Mouse (Mus musculus): ENCODE measurements around the gene Ppl. TPM values are rescaled to one million over a fixed set of nuclear protein-coding genes. Genes with fewer than 3 reads are reported as not detected.

The Ppl gene
- polyA plus RNA-seq, 1 experiment from 2014 or later = 0.13 TPM

DNA sequence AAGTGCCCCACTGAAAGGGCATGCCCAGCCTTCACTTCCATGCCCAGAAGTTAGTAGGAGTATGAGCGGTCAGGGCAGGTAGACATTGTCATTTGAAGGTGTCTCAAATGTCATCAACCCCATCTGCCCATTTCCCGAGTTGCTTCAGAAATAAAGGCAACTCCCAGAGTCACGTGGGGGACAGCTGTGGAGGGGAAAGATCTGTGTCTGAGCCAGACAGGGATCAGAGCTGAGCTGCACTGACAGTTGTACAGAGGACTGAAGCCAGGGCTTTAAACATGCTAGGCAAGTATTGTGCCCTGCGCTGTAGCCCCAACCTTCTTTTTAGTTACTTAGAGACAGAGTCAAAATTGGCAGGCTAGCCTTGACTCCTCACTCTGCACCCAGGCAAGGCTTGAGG lies 12.4 kb downstream of the Ppl start:
- 84% methylated on average over 4 of the region's 4 CpGs for WGBS

DNA sequence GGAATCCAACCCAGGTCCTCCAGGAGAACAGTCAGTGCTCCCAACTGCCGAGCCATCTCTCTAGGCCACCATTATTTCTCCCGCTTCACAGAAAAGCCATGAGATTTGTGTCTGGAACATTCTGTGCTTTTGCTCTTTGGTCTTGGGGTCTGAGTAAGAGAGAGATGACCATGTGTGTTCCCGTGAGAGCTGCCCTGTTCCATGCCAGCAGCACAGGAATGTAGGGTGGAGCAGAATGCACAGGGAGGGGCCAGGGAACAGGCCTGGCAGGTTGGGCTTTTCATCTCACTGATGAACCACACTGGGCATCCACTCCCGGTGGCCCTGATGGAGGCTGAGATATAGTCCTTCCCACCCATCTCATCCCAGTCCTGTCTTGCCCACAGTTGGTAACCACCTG lies 12.8 kb downstream of the Ppl start:
- no peak overlapping the region for H3K27ac ChIP-seq
- no peaks in the 10 kb centered on the region for H3K36me3 ChIP-seq (ENCODE audit: poor library complexity, severe bottlenecking)
- no peaks in the 10 kb centered on the region for H3K4me1 ChIP-seq
- 0 out of 2 replicates have a peak, but pooled peaks cover 10% of the 10 kb centered on the region for H3K27me3 ChIP-seq
- H3K9me3 ChIP-seq (replicated peaks) = 0 out of 2 replicates have a peak, but pooled peaks cover under 1% of the 10 kb centered on the region
- no peak overlapping the region for H3K4me2 ChIP-seq
- H3K9ac ChIP-seq = no peak overlapping the region
- no peak overlapping the region for H3K4me3 ChIP-seq
- WGBS = 87% methylated on average over 4 of the region's 4 CpGs
- no peak for ATAC-seq

More for the DNA sequence above, 12.4 kb downstream of the Ppl start:
- no peaks in the 10 kb centered on the region for H3K4me1 ChIP-seq
- H3K27me3 ChIP-seq = 0 out of 2 replicates have a peak, but pooled peaks cover 10% of the 10 kb centered on the region
- no peak overlapping the region for H3K9ac ChIP-seq
- ATAC-seq = no peak
- H3K27ac ChIP-seq = no peak overlapping the region
- no peaks in the 10 kb centered on the region for H3K36me3 ChIP-seq (ENCODE audit: poor library complexity, severe bottlenecking)
- H3K4me2 ChIP-seq = no peak overlapping the region
- no peak overlapping the region for H3K4me3 ChIP-seq
- 0 out of 2 replicates have a peak, but pooled peaks cover 3% of the 10 kb centered on the region for H3K9me3 ChIP-seq (replicated peaks)

DNA sequence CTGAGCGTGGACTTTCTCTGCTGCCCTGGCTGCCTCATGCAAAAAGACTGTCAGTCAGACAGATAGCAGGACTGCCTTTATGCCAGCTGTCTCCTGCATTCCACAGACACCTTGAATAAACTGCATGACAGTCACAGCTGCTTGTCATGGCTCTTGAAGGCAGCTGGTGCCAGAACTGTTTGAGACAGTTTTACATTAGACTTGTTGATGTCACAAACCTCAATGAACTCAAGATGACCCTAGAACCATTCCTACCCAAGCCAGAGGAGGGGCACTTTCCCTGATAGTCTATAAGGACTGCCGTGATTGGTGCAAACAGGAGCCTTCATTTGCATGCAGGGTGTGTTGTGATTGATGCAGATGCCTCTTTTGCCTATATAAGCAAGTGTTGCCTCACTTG lies 18.6 kb downstream of the Ppl start:
- Histone ChIP-seq H3K27me3 (no peaks in the 10 kb centered on the region), H3K9ac (no peak overlapping the region), H3K9me3 (replicated peaks) (no peaks in the 10 kb centered on the region), H3K4me1 (peaks cover 10% of the 10 kb centered on the region; the same call in 1 of the 2 replicates), H3K27ac (no peak overlapping the region), H3K4me3 (no peak overlapping the region), H3K4me2 (no peak overlapping the region), H3K36me3 (ENCODE audit: poor library complexity, severe bottlenecking) (no peaks in the 10 kb centered on the region)
- 71% methylated on average over 2 of the region's 2 CpGs for WGBS
- no peak for ATAC-seq

DNA sequence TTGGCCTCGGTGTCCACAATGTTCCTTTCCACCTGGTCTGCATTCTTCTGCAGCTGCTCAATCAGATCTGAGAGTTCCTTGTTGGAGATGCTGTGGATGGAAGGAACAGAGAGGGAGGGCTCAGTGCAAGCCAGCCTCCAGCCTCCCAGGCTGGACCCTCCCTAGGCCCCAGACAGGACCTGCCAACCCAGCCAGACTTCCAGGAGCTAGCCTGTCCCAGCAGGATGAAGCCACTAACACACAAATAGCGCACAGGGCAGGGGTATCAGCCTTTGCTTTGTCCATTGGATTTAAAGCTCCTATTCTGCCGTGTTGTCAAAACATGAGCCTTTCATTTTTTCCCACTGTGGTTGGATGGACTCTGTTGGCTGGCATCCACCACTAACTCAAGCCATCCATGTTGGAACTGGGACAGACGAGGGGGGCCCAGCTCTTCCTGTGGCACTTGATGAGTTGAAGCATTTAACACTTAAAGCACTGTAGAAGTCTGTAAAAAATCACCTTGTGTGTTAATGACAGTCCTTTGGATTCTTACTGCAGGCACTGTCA lies 19.1 kb downstream of the Ppl start:
- 49% methylated on average over 4 of the region's 4 CpGs for WGBS

DNA sequence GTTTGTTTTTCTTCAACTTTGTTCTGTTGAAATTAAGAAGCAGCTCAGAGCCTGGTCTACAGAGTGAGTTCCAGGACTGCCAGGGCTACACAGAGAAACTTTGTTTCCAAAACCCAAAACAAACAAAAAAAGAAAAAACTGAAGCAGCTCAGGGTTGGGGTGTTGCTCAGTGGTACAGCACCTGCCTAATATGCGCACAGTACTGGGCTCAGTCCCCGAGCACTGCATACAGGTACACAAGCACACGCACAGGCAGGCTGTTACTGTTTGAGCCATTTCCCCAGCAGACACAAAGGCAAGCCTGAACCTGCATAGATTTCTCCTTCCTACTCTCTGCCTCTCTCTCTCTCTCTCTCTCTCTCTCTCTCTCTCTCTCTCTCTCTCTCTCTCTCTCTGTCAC lies 21.2 kb downstream of the Ppl start:
- Histone ChIP-seq H3K27me3 (no peaks in the 10 kb centered on the region), H3K4me1 (peaks cover 10% of the 10 kb centered on the region; the same call in 1 of the 2 replicates), H3K4me3 (no peak overlapping the region), H3K9me3 (replicated peaks) (no peaks in the 10 kb centered on the region), H3K27ac (no peak overlapping the region), H3K4me2 (no peak overlapping the region), H3K9ac (no peak overlapping the region), H3K36me3 (ENCODE audit: poor library complexity, severe bottlenecking) (no peaks in the 10 kb centered on the region)
- no peak for ATAC-seq
- WGBS = 93% methylated on average over 3 of the region's 3 CpGs

More for the DNA sequence above, 19.1 kb downstream of the Ppl start:
- H3K27ac ChIP-seq = no peak overlapping the region
- no peak for ATAC-seq
- no peak overlapping the region for H3K9ac ChIP-seq
- H3K36me3 ChIP-seq (ENCODE audit: poor library complexity, severe bottlenecking) = no peaks in the 10 kb centered on the region
- H3K4me2 ChIP-seq = no peak overlapping the region
- no peaks in the 10 kb centered on the region for H3K9me3 ChIP-seq (replicated peaks)
- peaks cover 10% of the 10 kb centered on the region; the same call in 1 of the 2 replicates for H3K4me1 ChIP-seq
- H3K4me3 ChIP-seq = no peak overlapping the region
- H3K27me3 ChIP-seq = no peaks in the 10 kb centered on the region

DNA sequence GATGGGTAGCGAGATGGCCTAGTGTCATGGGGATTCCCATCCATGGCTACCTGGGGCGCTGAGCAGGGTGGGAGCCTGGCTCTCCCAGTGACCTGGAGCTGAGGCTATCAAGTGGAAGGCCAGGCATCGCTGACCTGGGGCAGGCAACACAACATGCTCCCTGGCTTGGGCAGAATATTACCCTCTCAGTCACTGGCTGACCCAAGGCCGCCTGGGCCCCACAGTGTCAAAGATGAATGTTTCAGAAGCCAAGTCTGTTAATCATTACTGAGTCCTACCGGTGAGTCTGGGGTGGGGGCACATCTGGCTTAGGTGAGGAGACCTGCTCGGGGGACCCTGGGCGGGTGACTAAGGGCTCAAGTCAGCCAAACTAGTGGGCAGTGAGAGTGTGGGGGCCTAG lies 22.3 kb downstream of the Ppl start:
- Histone ChIP-seq H3K9ac (no peak overlapping the region), H3K4me1 (peaks cover 10% of the 10 kb centered on the region; the same call in 1 of the 2 replicates), H3K9me3 (replicated peaks) (no peaks in the 10 kb centered on the region), H3K27me3 (no peaks in the 10 kb centered on the region), H3K36me3 (ENCODE audit: poor library complexity, severe bottlenecking) (no peaks in the 10 kb centered on the region), H3K4me2 (no peak overlapping the region), H3K4me3 (no peak overlapping the region), H3K27ac (no peak overlapping the region)
- 82% methylated on average over 7 of the region's 7 CpGs for WGBS
- ATAC-seq = no peak

DNA sequence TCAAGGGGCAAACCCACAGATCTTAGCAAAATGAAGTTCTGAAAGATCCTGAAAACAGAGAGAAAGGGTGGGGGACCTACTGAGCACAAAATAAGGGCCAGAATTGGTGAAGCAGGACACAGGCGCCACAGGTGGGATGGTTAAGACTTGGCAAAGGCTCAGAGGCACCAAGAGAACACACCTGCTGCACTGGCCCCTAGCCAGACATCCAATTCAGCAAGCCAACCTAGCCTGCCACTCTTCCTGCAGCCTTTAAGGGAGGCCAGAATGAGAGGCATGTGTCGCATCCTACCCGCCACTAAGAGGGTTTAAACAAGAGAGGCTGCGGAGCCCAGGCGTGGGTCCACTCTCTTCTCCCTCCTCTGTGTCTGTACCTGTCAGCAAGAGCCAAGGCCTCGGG lies 31.2 kb downstream of the Ppl start:
- WGBS = 74% methylated on average over 6 of the region's 6 CpGs
- H3K27ac ChIP-seq = no peak overlapping the region
- H3K4me3 ChIP-seq = no peak overlapping the region
- no peak overlapping the region for H3K4me2 ChIP-seq
- no peaks in the 10 kb centered on the region for H3K36me3 ChIP-seq (ENCODE audit: poor library complexity, severe bottlenecking)
- no peak overlapping the region for H3K9ac ChIP-seq
- H3K27me3 ChIP-seq = no peaks in the 10 kb centered on the region
- H3K9me3 ChIP-seq (replicated peaks) = no peaks in the 10 kb centered on the region
- H3K4me1 ChIP-seq = no peaks in the 10 kb centered on the region
- no peak for ATAC-seq

DNA sequence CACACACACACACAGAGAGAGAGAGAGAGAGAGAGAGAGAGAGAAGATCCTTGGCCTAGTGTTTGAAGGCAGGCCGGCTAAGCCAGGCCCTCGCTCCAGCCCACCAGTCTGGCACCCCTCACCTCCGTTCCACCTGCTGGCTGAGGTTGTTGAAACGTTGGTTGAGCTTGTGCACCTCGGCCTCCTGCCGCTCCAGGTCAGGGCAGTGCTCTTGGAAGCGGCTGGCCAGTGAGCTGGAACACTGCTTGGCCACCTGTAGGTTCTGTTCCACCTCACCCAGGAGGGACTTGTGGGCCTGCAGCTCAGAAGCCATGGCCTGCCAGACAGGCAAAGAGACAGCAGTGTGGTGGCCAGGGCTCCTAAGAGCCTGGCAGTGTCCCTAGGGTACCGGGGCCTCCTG lies 35.7 kb downstream of the Ppl start:
- ATAC-seq = no peak
- no peaks in the 10 kb centered on the region for H3K27me3 ChIP-seq

DNA sequence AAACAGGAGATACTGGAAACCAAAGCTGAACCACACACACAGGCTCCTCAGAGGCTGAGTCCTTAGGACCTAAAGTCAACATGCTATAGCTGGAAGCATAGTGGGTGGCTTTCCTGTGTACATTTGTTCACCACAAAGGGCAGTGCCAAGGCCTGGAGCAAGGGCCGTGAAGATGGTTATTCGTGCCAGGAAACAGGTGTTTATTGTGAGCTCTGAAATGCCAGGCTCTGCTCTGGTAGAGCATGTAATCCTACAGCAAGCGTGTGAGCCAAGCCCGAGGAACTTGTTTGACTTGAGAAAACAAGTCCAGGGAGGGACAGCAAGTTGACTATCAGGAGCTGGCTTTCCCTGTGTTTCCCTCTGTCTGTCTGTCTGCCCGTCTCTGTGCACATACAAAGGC lies 38.9 kb downstream of the Ppl start:
- WGBS = 88% methylated on average over 5 of the region's 5 CpGs
- Histone ChIP-seq H3K27ac (no peak overlapping the region), H3K4me1 (no peaks in the 10 kb centered on the region), H3K4me3 (no peak overlapping the region), H3K36me3 (ENCODE audit: poor library complexity, severe bottlenecking) (peaks cover 12% of the 10 kb centered on the region), H3K9ac (no peak overlapping the region), H3K27me3 (no peaks in the 10 kb centered on the region), H3K4me2 (no peak overlapping the region), H3K9me3 (replicated peaks) (no peaks in the 10 kb centered on the region)
- ATAC-seq = no peak

More for the DNA sequence above, 35.7 kb downstream of the Ppl start:
- no peak overlapping the region for H3K9ac ChIP-seq
- H3K4me2 ChIP-seq = no peak overlapping the region
- no peaks in the 10 kb centered on the region for H3K9me3 ChIP-seq (replicated peaks)
- no peaks in the 10 kb centered on the region for H3K4me1 ChIP-seq
- no peak overlapping the region for H3K4me3 ChIP-seq
- WGBS = 78% methylated on average over 8 of the region's 8 CpGs
- H3K27ac ChIP-seq = no peak overlapping the region
- H3K36me3 ChIP-seq (ENCODE audit: poor library complexity, severe bottlenecking) = no peaks in the 10 kb centered on the region

DNA sequence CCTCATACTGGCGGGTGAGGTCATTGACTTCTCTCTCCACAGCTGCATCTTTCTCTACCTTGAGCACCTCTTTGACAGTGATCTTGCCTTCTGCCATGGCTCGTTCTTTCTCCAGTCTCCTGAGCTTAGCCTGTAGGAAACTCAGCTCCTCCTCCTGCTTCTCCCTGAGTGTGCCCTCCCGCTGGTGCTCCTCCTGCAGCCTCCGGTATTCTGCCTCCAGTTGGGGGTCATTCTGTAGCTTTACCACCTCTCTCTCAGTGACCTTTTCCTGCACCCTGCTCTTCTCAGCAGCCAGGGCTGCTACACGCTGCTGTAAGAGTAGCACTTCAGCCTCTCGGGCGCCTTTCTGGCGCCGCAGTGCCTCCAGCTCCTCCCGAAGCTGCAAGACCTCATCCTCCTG lies 43.2 kb downstream of the Ppl start:
- Histone ChIP-seq H3K36me3 (ENCODE audit: poor library complexity, severe bottlenecking) (peaks cover 53% of the 10 kb centered on the region), H3K9ac (no peak overlapping the region), H3K4me1 (no peaks in the 10 kb centered on the region), H3K9me3 (replicated peaks) (no peaks in the 10 kb centered on the region), H3K27ac (no peak overlapping the region), H3K4me2 (no peak overlapping the region), H3K4me3 (no peak overlapping the region), H3K27me3 (no peaks in the 10 kb centered on the region)
- ATAC-seq = no peak
- 83% methylated on average over 10 of the region's 10 CpGs for WGBS

DNA sequence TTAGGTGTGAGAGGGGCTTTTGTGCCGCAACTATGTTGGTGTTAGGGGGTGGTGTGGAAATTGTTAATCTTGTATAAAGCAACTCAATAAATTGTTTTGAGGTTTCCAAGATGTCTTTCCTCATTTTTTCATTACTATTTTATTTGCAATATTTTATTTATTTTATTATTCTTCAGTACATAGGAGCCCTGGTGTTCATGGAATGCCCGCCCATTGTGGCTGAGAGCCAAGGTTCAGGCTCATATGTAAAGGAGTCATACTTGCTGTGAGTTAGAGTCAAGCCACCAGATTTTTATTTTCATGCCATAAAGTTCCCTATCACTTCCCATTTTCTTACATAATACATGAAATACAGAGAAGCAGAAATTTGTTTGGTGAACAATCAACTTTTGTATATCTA lies 46.0 kb downstream of the Ppl start:
- H3K9me3 ChIP-seq (replicated peaks) = no peaks in the 10 kb centered on the region
- no peaks in the 10 kb centered on the region for H3K4me1 ChIP-seq
- H3K9ac ChIP-seq = no peak overlapping the region
- no peak overlapping the region for H3K27ac ChIP-seq
- H3K27me3 ChIP-seq = no peaks in the 10 kb centered on the region
- H3K4me3 ChIP-seq = no peak overlapping the region
- no peak for ATAC-seq
- 97% methylated on average over 2 of the region's 2 CpGs for WGBS
- peaks cover 81% of the 10 kb centered on the region for H3K36me3 ChIP-seq (ENCODE audit: poor library complexity, severe bottlenecking)
- no peak overlapping the region for H3K4me2 ChIP-seq

DNA sequence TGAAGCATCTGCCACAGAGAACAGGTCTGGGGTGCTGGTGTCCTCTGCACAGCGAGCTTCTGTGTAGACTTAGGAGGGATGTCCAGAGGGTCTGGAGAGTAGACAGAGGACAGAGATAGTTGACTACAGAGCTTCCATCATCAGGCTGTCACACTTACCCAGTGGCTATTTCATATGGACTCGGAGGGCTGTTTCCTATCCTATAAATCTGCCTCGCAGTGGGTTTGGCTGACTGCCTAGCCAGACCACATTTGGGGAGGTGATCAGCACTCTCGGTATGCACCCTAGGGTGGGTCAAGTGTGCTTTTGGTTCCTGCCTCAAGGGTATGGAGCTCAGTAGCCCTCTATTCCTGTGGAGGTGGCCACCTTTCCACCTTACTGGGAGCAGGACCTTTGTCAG lies 47.0 kb downstream of the Ppl start:
- Histone ChIP-seq H3K4me3 (no peak overlapping the region), H3K4me1 (no peaks in the 10 kb centered on the region), H3K27ac (no peak overlapping the region), H3K36me3 (ENCODE audit: poor library complexity, severe bottlenecking) (peaks cover 85% of the 10 kb centered on the region), H3K27me3 (no peaks in the 10 kb centered on the region), H3K9ac (no peak overlapping the region), H3K9me3 (replicated peaks) (no peaks in the 10 kb centered on the region), H3K4me2 (no peak overlapping the region)
- no peak for ATAC-seq
- 91% methylated on average over 4 of the region's 4 CpGs for WGBS

DNA sequence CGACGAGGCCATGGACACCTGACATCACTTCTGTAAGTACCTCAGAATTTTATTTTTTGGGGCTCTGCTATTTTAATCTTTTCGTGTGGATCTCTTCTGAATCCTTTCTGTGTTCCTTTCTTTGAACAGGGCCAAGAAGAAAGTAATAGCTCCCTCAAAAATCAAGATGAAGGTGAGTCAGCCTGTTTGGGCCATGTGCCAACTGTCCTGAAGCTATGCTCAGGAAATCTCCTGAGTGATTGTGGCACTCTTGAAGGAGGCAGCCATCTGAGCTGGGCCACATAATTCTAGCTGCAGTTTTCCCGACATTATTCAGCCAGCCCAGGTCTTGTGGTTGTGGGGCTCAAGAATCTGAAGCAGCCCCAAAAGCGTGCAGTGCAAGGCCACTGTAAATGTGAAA lies 57.9 kb downstream of the Ppl start:
- Histone ChIP-seq H3K27me3 (no peaks in the 10 kb centered on the region), H3K27ac (no peak overlapping the region), H3K4me2 (no peak overlapping the region), H3K9ac (no peak overlapping the region), H3K4me3 (no peak overlapping the region), H3K36me3 (ENCODE audit: poor library complexity, severe bottlenecking) (peaks cover 94% of the 10 kb centered on the region), H3K9me3 (replicated peaks) (no peaks in the 10 kb centered on the region), H3K4me1 (no peaks in the 10 kb centered on the region)
- WGBS = 89% methylated on average over 5 of the region's 5 CpGs
- ATAC-seq = no peak

Measured in forebrain, embryonic 13.5 days (tissue).